Mouse (Mus musculus): ENCODE measurements around the gene Sod3. TPM values are rescaled to one million over a fixed set of nuclear protein-coding genes. Genes with fewer than 3 reads are reported as not detected.

The Sod3 gene
- total and polyA plus RNA-seq, 3 experiments = not detected

DNA sequence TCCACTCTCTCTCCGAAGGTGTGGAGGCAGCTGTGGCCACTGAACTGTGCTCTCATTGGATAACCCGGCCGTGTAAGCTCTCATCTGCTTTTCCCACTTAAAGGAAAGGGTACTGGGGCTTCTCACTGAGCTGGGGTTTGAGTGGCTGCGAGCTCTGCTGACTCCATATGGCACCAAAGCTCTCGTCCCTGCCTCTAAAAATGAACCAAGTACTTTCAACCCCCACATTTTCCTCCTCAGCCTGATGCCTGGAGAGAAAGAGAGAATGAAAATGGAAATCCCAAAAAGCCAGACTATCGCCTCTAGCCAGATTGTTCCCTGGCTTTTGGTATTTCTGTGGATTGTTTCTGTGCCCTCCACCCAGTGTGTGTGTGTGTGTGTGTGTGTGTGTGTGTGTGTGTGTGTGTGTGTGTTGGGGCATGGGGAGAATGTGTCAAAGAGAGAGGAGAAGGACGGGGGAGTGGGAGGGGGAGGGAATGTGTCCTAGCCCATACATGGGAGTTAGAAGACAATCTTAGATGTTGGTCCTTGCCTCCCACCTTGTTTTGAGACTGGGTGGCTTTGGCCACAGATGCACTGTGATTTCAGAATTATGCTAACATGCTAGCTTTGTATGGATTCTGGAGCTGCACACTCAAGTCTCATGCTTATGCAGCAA lies 24.6 kb downstream of the Sod3 start:
- TF ChIP-seq ETS1 (IDR thresholded peaks at IDR 0.05; ENCODE audit: low read depth, low read length) (no peak), TAL1 (IDR thresholded peaks at IDR 0.05; ENCODE audit: low read length) (no peak), GATA1 (IDR thresholded peaks at IDR 0.05; ENCODE audit: low read depth, low read length) (no peak), UBTF (IDR thresholded peaks at IDR 0.05; ENCODE audit: borderline replicate concordance, insufficient read depth, low read depth, low read length) (no peak), MAX (IDR thresholded peaks at IDR 0.05; ENCODE audit: low read length) (no peak), EP300 (IDR thresholded peaks at IDR 0.05; ENCODE audit: low read depth in 1 of 2, low read length in 2 of 2) (no peak)
- Histone ChIP-seq H3K9ac (ENCODE audit: control insufficient read depth, low read depth, low read length, poor library complexity, severe bottlenecking) (no peak overlapping the region), H3K79me2 (ENCODE audit: control insufficient read depth, insufficient read depth, low read length, poor library complexity) (no peaks in the 10 kb centered on the region), H3K27ac (ENCODE audit: control insufficient read depth, low read depth, low read length) (no peak overlapping the region), H3K36me3 (ENCODE audit: control insufficient read depth in 1 of 2, insufficient read depth in 2 of 2, low read length in 2 of 2) (no peaks in the 10 kb centered on the region), H3K4me1 (ENCODE audit: control insufficient read depth in 1 of 2, insufficient read depth in 2 of 2, low read length in 2 of 2) (no peaks in the 10 kb centered on the region), H3K4me3 (ENCODE audit: control insufficient read depth in 1 of 2, insufficient read depth in 1 of 2, low read depth in 2 of 2, low read length in 2 of 2) (no peak overlapping the region), H3K9me3 (replicated peaks; ENCODE audit: insufficient read depth, low read length) (no peaks in the 10 kb centered on the region), H3K27me3 (ENCODE audit: control insufficient read depth in 1 of 2, insufficient read depth in 2 of 2, low read length in 2 of 2) (no peaks in the 10 kb centered on the region)
- DNase-seq (ENCODE audit: low read depth, low spot score) = no peak

DNA sequence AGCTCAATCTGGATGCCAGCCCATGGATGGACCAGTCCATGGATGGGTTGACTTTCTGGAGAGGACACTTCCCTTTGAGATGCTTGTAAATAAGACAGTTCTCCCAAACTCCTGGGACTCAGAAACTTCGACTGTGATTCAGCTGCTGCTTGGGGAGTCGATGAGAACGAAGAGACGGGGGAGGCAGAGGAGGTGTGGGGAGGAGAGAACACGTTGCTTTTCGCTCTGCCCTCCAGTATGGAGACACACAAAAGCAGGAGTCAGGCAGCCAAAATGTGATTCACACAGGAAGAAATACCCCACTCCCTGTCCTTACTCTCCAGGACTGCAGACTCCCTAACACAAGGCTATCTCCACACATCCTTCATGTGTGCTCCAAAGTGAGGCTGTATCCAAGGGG lies 26.8 kb downstream of the Sod3 start:
- no peaks in the 10 kb centered on the region for H3K27me3 ChIP-seq (ENCODE audit: control insufficient read depth in 1 of 2, insufficient read depth in 2 of 2, low read length in 2 of 2)
- no peaks in the 10 kb centered on the region for H3K4me1 ChIP-seq (ENCODE audit: control insufficient read depth in 1 of 2, insufficient read depth in 2 of 2, low read length in 2 of 2)
- H3K36me3 ChIP-seq (ENCODE audit: control insufficient read depth in 1 of 2, insufficient read depth in 2 of 2, low read length in 2 of 2) = no peaks in the 10 kb centered on the region
- no peak for DNase-seq (ENCODE audit: low read depth, low spot score)
- H3K9ac ChIP-seq (ENCODE audit: control insufficient read depth, low read depth, low read length, poor library complexity, severe bottlenecking) = no peak overlapping the region
- TF ChIP-seq JUND (IDR thresholded peaks at IDR 0.05; ENCODE audit: low read depth, low read length) (no peak), POLR2AphosphoS2 (IDR thresholded peaks at IDR 0.05; ENCODE audit: low read length) (no peak), ETS1 (IDR thresholded peaks at IDR 0.05; ENCODE audit: low read depth, low read length) (no peak), MYB (IDR thresholded peaks at IDR 0.05; ENCODE audit: low read depth, low read length) (no peak), GATA1 (IDR thresholded peaks at IDR 0.05; ENCODE audit: low read depth, low read length) (no peak), TBP (IDR thresholded peaks at IDR 0.05; ENCODE audit: low read depth, low read length) (no peak), MYC (IDR thresholded peaks at IDR 0.05; ENCODE audit: low read depth, low read length) (no peak), ELF1 (IDR thresholded peaks at IDR 0.05; ENCODE audit: low read depth, low read length) (no peak), ZC3H11A (IDR thresholded peaks at IDR 0.05; ENCODE audit: low read depth, low read length) (no peak), USF2 (IDR thresholded peaks at IDR 0.05; ENCODE audit: borderline replicate concordance in 1 of 2, insufficient read depth in 1 of 2, low read depth in 1 of 2, low read length in 2 of 2) (no peak), NRF1 (IDR thresholded peaks at IDR 0.05; ENCODE audit: insufficient read depth, low read depth, low read length, poor library complexity, severe bottlenecking) (no peak), HCFC1 (IDR thresholded peaks at IDR 0.05; ENCODE audit: low read depth, low read length) (no peak), TAL1 (IDR thresholded peaks at IDR 0.05; ENCODE audit: low read length) (no peak), SMC3 (IDR thresholded peaks at IDR 0.05; ENCODE audit: low read depth, low read length) (no peak), MXI1 (IDR thresholded peaks at IDR 0.05; ENCODE audit: low read depth, low read length) (no peak)
- H3K9me3 ChIP-seq (replicated peaks; ENCODE audit: insufficient read depth, low read length) = no peaks in the 10 kb centered on the region
- no peaks in the 10 kb centered on the region for H3K79me2 ChIP-seq (ENCODE audit: control insufficient read depth, insufficient read depth, low read length, poor library complexity)
- H3K27ac ChIP-seq (ENCODE audit: control insufficient read depth, low read depth, low read length) = no peak overlapping the region
- no peak overlapping the region for H3K4me3 ChIP-seq (ENCODE audit: control insufficient read depth in 1 of 2, insufficient read depth in 1 of 2, low read depth in 2 of 2, low read length in 2 of 2)

Data from MEL (cell line).